Mouse (Mus musculus) spleen, adult 12 weeks (tissue): Measurements from ENCODE around the gene Defa37.
"Not testable (repeated sequence)": the region's sequence is repeated elsewhere in the genome, so short reads cannot be mapped to it uniquely, and the experiment has no call there.

Experiments used
- DNase-seq: peaks from one replicate; pipeline ENCODE4 v3.0.0; 2022; ENCODE audit warnings: low spot score

Gene Defa37

DNA sequence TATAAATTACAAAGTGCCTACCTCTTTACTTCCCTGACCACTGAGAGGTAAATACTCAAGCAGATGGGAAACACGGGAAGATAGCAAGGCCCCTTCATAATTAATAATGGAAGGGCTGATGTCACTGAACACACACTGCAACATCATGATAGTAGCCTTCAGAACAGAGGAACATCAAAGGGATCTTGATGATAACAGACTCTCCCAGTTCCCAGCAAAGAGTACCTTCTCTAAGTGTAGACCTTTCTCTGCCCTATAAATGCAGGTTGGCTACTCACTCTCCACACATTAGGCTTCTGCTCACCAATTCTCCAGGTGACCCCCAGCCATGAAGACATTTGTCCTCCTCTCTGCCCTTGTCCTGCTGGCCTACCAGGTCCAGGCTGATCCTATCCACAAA is at the start of gene Defa37:
Gene Defa37, plus strand, starts transcription at position 301 of the 400 bp plus-strand sequence.
- not testable (repeated sequence) for DNase-seq

GRCm38 (mm10) chr8:21528732-21529131 is 36.5 kb upstream of the Defa37 start, which contains the start of gene Defa32:
TSS of gene Defa32 (plus strand) at chr8:21529032.
- DNase-seq, result not testable (repeated sequence)

GRCm38 (mm10) chr8:21582706-21583105 is 17.5 kb downstream of the Defa37 start, which contains the start of gene Defa28:
TSS of gene Defa28 (plus strand) at chr8:21583006.
- DNase-seq, result not testable (repeated sequence)

GRCm38 (mm10) chr8:21594408-21594807 is 29.2 kb downstream of the Defa37 start, which contains the start of gene Gm7861:
TSS of gene Gm7861 (minus strand) at chr8:21594508.
- DNase-seq, result not testable (repeated sequence)
